Mouse (Mus musculus) E14TG2a.4 (cell line): ENCODE measurements around the gene Creb3l1.

Experiments used
- H3K27me3 ChIP-seq: 2 replicates; pipeline ENCODE4 v1.6.1; 2014; ENCODE audit warnings: low read length, control low read depth; ENCODE audit not compliant: insufficient read depth
- H3K36me3 ChIP-seq: 2 replicates; pipeline ENCODE4 v1.6.1; 2014; ENCODE audit warnings: low read length, control low read depth; ENCODE audit not compliant: insufficient read depth
- H3K4me1 ChIP-seq: replicated peaks from 2 replicates; pipeline ENCODE4 v1.6.1; 2014; ENCODE audit warnings: low read depth, low read length, control low read depth
- H3K4me3 ChIP-seq: replicated peaks from 2 replicates; pipeline ENCODE4 v1.5.1; 2014; ENCODE audit warnings: mild to moderate bottlenecking, low read length
- H3K9me3 ChIP-seq: 2 replicates; pipeline ENCODE4 v1.6.1; 2014; ENCODE audit warnings: low read length, control low read depth
- CTCF ChIP-seq: conservative IDR thresholded peaks from 2 replicates; pipeline ENCODE4 v1.5.1; 2014; ENCODE audit warnings: low read length
- NANOG ChIP-seq: IDR thresholded peaks from 2 replicates; pipeline ENCODE4 v1.6.1; 2014; ENCODE audit warnings: borderline replicate concordance, low read length, mixed read lengths
- POU5F1 ChIP-seq: IDR thresholded peaks from 2 replicates; pipeline ENCODE4 v1.6.1; 2014; ENCODE audit warnings: low read length, borderline replicate concordance

The Creb3l1 gene

DNA sequence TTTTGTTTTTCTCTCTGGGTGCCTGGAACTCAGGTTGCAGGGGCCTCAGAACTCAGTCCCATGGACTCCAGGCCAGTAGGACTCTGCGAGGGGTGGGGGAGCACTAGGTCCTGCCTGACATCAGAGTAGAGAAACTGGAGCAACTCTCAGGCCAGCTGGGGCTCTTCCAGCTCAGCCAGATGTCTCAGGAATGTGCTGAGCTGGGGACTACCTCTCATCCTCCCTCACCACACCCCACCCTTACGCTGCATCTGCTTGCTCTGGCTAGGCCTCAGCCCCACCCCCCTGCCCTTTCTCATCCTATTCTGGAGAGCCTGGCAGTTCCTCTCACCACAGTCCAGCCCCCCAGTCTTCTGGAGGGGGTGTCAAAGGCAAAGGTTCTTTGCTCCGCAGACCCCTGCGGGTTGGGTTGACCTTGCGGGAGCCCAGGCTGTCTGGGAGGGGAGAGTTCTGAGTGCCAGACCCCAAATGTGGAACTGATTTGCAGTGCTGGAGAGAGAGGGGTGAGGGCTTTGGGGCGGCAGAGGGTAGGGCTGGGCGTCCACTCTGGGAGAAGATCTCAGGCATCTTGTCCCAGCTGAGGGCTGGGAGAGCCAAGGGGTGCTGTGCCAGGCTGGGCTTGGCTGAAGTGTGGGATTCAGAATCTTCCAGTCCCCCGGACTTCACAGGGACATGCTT lies 11.4 kb downstream of the Creb3l1 start:
- peaks cover 47% of the 10 kb centered on the region for H3K27me3 ChIP-seq
- H3K9me3 ChIP-seq, result no peaks in the 10 kb centered on the region
- H3K4me1 ChIP-seq, result peaks cover 34% of the 10 kb centered on the region
- H3K36me3 ChIP-seq, result no peaks in the 10 kb centered on the region
- TF ChIP-seq CTCF, result no peak
- no peak for TF ChIP-seq POU5F1
- no peak for TF ChIP-seq NANOG
- peak overlapping the region; percentile 55 for H3K4me3 ChIP-seq

DNA sequence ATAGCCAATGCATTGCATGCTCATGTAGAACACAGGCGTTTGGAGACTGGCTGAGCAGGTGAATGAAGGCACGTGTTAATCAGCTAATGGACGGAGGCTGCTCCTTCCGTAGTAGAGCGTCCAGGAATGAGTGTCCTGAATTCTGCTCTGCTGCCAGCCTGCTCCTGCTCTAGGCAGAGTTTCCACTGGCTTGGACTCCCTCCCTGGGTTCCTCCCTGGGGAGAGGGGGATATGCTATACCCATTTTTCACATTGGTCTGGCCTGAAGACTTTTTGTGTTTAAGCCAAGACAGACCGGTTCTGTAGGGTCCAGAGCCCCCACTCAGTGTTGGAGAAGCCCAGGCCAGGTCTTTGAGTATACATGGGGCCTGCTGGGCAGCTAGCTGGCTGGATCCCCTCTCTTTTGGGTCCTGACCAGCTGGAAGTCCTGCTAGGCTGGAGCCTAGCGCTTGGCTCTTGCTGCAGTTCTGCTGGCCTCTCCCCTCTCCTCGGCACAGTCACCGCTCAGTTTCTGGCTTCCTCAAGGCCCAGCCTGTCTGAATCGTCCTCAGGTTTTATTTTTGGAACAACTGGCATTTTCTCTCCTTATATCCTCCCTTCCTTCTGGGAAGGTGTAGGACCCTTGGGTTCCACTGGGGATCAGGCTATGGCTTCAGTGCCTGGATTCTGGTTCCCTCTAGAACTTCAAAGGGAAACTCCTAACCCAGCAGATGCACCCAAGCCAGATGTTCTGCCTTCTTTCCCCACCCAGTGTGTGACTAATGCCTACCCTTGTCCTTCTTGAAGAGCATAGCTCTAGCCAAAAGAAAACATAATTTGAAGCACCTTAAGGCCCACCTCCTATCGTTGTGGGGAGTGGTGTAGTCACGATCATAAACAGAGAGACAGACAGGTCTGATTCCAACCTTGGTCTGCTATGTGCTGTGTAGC lies 12.6 kb downstream of the Creb3l1 start:
- Histone ChIP-seq H3K9me3 (no peaks in the 10 kb centered on the region), H3K4me3 (0 out of 2 replicates have a peak overlapping the region, but pooled peaks have one; percentile 55), H3K27me3 (peaks cover 48% of the 10 kb centered on the region), H3K36me3 (no peaks in the 10 kb centered on the region), H3K4me1 (peaks cover 45% of the 10 kb centered on the region)
- no peak for TF ChIP-seq CTCF
- no peak for TF ChIP-seq POU5F1
- no peak for TF ChIP-seq NANOG

DNA sequence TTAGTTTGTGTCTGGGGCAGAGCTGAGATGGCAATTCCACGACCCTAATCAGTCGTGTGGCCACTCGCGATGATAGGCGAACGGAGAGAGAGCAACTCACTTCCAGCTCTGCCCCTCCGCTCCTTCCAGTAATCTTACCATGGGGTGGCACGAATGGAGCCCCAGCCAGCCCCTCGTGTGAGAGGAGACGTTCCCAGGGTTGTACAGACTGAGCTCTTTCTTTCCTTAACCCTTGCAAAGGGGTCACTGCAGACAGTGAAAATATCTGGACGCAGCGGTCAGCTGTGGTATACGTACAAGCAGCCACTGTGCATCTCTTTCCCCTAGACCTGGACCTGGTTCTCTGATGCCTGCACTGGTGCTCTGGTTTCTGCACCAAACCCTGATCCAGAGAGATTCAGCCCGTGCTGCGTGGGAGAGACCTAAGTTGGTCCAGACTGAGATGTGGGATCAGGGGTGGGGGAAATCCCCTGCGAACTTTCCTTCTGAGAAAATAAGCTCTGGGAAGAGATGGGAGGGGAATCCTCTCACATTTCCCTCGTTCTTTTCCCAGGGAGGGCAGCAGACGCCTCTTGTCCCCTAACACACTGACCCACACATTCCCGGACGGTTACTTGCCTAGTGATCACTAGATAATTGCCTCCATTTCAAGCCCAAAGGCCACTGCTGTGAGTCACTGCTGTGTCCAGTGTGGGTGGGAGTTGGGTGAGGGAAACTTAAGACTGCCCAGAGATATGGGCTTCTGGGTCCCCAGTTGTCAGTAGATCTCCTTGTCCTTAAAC lies 15.5 kb downstream of the Creb3l1 start:
- no peak for TF ChIP-seq POU5F1
- TF ChIP-seq NANOG, result no peak
- TF ChIP-seq CTCF, result no peak
- Histone ChIP-seq H3K4me1 (peaks cover 54% of the 10 kb centered on the region), H3K36me3 (no peaks in the 10 kb centered on the region), H3K4me3 (peak overlapping the region; percentile 81), H3K9me3 (no peaks in the 10 kb centered on the region), H3K27me3 (peaks cover 55% of the 10 kb centered on the region)

DNA sequence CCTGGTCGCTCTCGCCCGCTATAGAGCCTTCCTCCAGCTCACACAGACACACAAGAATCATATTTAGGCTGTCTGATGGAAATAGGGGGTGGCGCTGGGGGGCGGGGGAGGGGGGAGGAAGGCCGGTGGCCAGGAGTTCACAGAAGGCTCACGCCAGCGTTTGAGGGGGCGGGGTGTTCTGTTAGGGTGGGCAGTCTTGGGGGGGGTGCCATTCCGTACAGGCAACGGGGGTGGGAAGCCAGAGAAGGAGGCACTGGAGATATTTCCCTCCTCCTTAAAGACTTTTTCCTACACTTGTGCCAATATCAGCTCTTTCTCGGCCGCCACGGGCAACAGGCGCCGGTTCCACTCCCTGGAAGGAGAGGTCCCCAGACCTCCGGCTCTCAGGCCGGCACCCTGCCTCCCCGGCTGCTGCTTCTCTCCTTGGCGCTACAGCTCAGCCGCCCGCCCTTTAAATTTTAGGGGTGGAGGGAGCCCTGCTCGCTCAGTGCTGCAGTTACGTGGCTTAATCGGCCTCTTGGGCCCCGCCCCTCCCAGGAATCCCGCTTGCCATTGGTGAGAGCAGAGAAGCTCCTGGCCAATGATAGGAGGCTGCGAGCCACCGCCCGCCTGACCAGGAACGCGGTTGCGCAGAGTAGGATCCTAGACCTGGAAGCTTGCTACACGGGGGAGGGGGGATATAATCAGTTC lies 16.2 kb downstream of the Creb3l1 start:
- no peak for TF ChIP-seq CTCF
- no peak for TF ChIP-seq POU5F1
- Histone ChIP-seq H3K36me3 (no peaks in the 10 kb centered on the region), H3K27me3 (peaks cover 55% of the 10 kb centered on the region), H3K9me3 (no peaks in the 10 kb centered on the region), H3K4me3 (peak overlapping the region; percentile 81), H3K4me1 (peaks cover 49% of the 10 kb centered on the region)

DNA sequence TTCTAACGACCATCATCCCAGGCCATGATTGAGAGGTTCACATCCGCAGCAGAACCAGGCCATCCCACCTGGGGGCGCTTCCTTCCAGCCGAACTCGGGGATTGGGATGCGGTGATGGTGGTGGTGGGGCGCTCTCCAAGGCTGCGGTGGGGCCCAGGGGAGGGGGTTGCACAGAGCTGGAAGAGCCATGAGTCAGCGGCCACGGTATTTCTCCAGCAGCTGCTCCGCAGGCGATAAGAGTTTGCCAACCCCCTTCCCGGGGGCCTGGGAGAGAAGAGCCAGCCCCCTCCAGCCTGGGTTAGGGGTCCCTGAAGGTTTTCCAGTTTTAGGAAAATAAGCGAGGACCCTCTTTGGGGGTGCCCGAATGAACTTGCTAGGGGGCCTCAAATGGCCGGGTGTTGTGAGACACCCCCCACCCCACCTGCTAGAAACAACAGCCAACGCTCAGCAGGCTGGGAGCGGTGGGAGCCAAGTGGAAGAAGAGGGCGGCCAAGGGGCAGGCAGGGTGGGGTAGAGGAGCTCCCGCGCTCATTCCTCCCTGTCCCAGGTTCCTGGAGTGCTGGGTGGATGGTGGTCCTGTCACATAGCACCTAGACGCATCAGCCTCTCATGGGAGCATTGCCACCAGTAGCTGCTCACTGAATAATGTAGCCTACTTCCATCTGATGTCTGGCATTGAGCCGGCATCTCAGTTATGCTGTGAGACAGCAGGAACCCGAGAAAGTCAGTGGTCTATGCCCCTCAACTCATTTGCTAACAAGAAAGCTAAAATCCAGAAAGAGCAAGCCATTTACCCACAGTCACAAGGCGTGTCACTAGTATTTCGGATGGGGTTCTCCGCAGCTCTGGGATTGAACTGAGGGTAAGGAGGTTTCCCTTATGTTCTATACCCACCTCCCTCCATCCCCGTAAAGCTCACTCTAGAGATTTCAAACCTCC lies 17.1 kb downstream of the Creb3l1 start:
- Histone ChIP-seq H3K4me1 (peaks cover 41% of the 10 kb centered on the region), H3K27me3 (peaks cover 55% of the 10 kb centered on the region), H3K36me3 (no peaks in the 10 kb centered on the region), H3K9me3 (no peaks in the 10 kb centered on the region), H3K4me3 (peak overlapping the region; percentile 81)
- TF ChIP-seq NANOG, result no peak
- TF ChIP-seq CTCF, result peak; percentile 41
- TF ChIP-seq POU5F1, result no peak

DNA sequence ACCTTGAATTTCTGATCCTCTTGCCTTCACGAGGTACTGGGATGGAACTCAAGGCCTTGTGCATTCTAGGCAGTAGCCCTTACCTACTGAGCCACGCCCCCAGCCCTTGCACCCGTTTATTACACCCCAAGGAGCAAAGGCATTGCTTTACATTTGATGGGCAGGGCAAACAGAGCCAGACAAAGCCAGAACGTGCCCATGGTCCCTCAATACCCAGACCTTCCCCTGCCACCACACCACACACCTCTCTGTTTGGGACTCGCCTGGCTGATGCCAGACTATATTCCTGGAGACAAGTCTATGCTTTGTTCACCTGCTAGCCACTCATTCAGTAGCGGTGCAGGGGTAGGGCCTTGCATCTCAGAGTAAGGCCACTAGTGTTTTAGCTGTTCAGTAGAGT lies 17.8 kb downstream of the Creb3l1 start:
- peak overlapping the region; percentile 81 for H3K4me3 ChIP-seq
- H3K36me3 ChIP-seq, result no peaks in the 10 kb centered on the region
- H3K27me3 ChIP-seq, result peaks cover 54% of the 10 kb centered on the region
- no peaks in the 10 kb centered on the region for H3K9me3 ChIP-seq
- TF ChIP-seq CTCF (no peak), POU5F1 (no peak), NANOG (no peak)
- peaks cover 36% of the 10 kb centered on the region for H3K4me1 ChIP-seq

DNA sequence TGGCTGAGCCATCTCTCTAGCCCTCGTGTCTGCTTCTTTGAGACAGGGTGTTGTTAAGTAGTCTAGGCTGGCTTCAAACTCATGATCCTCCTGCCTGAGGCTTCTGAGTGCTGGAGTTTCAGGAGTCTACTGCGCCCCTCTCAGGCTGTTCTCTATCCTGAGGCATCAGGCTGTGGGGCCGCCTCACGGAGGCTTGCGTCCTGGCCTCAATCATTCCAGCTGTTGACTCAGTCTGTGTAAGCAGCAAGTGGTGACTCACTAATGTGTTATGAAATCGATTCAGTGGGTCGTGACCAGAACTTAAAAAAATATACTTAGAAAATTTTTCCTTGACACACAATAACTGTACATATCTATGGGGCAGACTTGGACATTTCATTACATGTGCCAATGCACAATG lies 19.7 kb downstream of the Creb3l1 start:
- Histone ChIP-seq H3K27me3 (peaks cover 40% of the 10 kb centered on the region), H3K36me3 (no peaks in the 10 kb centered on the region), H3K4me1 (peaks cover 36% of the 10 kb centered on the region), H3K4me3 (no peak overlapping the region), H3K9me3 (no peaks in the 10 kb centered on the region)
- TF ChIP-seq POU5F1, result no peak
- no peak for TF ChIP-seq CTCF
